8 mouse cellular contexts compared by ENCODE assay signal in genomic region chr1:155091842-155092800, GRCm38 (mm10). TPM values are rescaled to one million over a fixed set of nuclear protein-coding genes. Genes with fewer than 3 reads are reported as not detected.
DNase-seq lines count a peak whose midpoint lies in the region; ATAC-seq lines count a peak whose summit lies in the region.

No protein-coding gene starts in this region.

- DNase-seq in embryo, embryonic 9.5 days (ENCODE audit: extremely low spot score), result peak; percentile 25
- DNase-seq in embryo, embryonic 10 days (ENCODE audit: low spot score), result no peak
- peak; percentile 45 for DNase-seq in adipocyte (ENCODE audit: low spot score)
- DNase-seq in gastrocnemius, postnatal 10 days, result peak; percentile 79
- peak; percentile 46 for DNase-seq in kidney, adult 11 months
- DNase-seq in lung, postnatal 10 days, result peak; percentile 82
- peak; percentile 86 to 88 for DNase-seq in right cerebral cortex, postnatal 10 days (ENCODE audit: low spot score in 2 of 2)

- no peak for ATAC-seq in megakaryocyte progenitor cell, adult 5-6 weeks (replicated peaks; ENCODE audit: poor library complexity)

RNA-seq across cellular contexts. Expression of gene Ier5, which starts 7.3 kb away (rescaled TPM):
- total RNA-seq in gastrocnemius, postnatal 10 days (2021), result 1 to 10 TPM; 5.8 to 9.1 TPM
- total RNA-seq in megakaryocyte progenitor cell, adult 5-6 weeks (2015), result 6.8 and 12.1 TPM in 2 replicates
- 5.1 and 5.7 TPM in 2 replicates for total RNA-seq in megakaryocyte progenitor cell, adult 5-6 weeks (2017)

RNA-seq across cellular contexts. Expression of gene Mr1, which starts 54.5 kb away (rescaled TPM):
- total RNA-seq in gastrocnemius, postnatal 10 days (2021), result 1 to 10 TPM; 6.3 to 9.0 TPM
- total RNA-seq in megakaryocyte progenitor cell, adult 5-6 weeks (2015), result 4.6 and 7.6 TPM in 2 replicates
- 3.3 and 4.1 TPM in 2 replicates for total RNA-seq in megakaryocyte progenitor cell, adult 5-6 weeks (2017)
